Mouse (Mus musculus) activated CD4-positive, CD25-positive, alpha-beta regulatory T cell, adult 4 months (primary cell): Measurements from ENCODE around the gene Ntn5. TPM values are rescaled to one million over a fixed set of nuclear protein-coding genes. Genes with fewer than 3 reads are reported as not detected.
"Not testable (repeated sequence)": the region's sequence is repeated elsewhere in the genome, so short reads cannot be mapped to it uniquely, and the experiment has no call there.

Experiments used
- ATAC-seq: one replicate; pipeline ENCODE4 v1.8.0; 2017
- polyA plus RNA-seq, 2 experiments: library from polyadenylated mRNA; unstranded; fragments of 100-300 nt; shearing (Covaris generic); gene quantifications; one replicate each; pipeline ENCODE4 v1.2.1; 2017

The Ntn5 gene
- not detected for polyA plus RNA-seq

GRCm38 (mm10) chr7:45683396-45684050 lies at the start of gene Ntn5:
Gene Ntn5 (plus strand): TSS chr7:45684022.
- ATAC-seq = no peak

GRCm38 (mm10) chr7:45634946-45635681 lies 48.7 kb upstream of the Ntn5 start:
- no peak for ATAC-seq

DNA sequence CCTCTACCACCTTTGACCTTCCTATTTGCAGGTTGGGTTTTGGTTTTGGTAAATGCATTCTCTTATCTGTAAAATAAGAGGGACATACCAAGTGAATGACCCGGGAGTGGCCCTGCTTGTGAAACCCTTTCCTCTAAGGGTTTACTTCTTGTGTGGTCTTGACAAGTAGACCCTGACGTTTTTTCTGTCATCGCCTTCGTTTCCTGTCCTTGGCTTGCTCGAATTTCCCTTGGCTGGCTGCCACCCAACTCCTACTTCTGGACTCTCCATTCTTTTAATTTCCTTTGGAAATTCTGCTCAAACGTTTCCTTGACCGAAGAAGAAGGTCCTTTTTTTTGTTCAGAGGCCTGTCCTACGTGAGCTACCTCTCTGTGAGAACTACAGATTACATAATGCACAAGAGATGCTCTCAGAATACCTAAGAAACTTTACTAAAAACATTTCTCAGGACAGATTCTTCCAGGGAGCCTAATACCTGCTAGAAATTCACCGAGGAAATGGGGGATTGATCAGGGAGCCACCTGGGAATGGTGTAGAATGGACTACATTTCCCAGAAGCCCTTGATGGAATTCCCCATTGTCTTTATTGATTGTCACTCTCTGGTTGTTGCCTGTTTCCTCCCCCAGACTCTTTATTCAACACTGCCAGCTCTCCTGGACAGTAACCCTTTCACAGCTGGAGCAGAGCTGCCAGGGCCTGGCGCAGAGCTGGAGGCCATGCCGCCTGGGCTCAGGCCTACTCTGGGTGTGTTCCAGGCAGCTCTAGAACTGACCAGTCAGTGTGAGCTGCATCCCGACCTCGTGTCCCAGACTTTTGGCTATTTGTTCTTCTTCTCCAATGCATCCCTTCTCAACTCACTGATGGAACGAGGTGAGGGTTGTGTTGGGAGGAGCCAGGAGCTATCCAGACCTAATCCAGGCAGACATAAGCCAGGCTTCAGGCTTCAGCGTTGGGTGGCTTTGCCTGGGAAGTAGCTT lies 47.8 kb upstream of the Ntn5 start:
- no peak for ATAC-seq

- ATAC-seq = no peak
Observed at GRCm38 (mm10) chr7:45637710-45638109, 46.1 kb upstream of the Ntn5 start.

DNA sequence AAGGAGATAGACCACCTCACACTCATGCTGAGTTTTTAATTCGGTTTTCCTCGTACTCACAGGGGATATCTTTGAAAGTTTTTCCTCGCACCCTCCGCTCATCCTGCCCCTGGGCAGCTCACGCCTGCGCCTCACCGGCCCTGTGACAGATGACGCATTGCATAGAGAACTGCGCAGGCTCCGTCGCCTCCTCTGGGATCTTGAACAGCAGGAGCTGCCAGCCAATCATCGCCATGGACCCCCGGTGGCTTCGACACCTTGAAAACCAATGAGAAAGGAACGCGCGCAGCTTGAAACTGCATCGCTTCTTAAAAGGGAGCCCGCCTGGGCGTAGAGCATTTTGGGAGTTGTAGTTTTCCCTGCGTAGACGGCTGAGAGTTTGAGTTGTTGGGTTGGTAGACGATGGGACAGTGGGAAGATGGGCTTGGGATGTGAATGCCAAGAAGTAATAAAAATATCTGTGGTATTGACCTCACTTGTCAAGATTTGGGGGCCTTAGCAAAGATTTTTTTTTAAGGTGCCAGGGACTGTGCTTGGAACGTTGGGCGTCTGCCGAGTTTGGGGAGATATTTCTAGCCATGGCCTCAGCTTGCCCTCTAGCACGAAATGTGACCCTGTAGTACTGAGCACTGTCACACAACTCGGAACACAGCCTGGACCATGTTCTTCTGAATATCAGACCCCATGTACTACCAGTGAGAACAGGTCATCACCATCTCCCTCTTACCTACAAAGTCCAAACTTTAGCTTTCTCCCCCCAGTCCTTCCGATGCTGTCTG lies 45.0 kb upstream of the Ntn5 start:
- no peak for ATAC-seq

DNA sequence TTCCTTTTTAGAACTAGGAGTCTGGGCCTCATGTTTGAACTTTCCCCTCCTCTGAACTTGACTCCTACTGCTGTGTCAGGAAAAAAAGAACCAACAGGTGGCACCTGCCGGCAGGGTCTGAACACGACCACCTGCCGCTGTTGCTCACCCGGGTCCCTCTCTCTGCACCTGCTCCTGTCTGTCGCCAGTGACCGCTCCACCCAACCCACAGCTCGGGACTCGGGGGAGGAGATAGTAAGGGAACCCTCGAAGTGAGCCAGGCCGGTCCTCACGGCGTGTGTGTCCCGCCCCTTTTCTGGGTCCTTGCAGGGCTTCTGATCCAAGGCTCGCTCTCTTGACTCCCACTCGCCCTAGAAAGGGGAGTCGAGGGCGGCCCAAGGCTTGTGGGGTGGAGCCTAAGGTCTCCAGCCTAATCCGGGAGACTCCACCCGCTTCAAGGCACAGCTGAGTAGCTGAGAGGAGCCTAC lies 44.2 kb upstream of the Ntn5 start, which contains the start of gene Mamstr:
Gene Mamstr, plus strand, starts transcription at position 417 of the 467 bp plus-strand sequence.
- no peak for ATAC-seq

GRCm38 (mm10) chr7:45640191-45640957 lies 43.4 kb upstream of the Ntn5 start:
- no peak for ATAC-seq

- no peak for ATAC-seq
Observed at GRCm38 (mm10) chr7:45641391-45642040, 42.3 kb upstream of the Ntn5 start.

DNA sequence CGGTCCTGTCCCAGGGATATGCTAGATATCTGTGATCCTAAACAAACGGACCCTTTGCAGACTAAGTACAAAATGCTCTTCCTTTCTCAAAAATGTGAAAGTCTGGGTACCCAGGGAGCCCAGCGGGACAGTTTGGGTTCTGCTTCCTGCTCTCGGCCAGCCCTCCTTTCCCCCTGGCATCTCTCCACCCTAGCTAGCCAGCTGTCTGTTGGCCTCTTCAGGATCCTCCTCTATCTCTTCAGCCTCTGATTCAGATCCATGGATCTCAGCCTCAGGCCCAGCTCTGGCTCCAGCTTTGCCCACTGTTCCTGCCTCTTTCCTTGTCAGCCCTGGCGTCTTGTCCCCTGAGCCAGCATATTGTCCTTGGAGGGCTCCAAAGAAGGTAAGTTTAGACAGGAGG lies 41.7 kb upstream of the Ntn5 start:
- ATAC-seq = no peak

- ATAC-seq = no peak
Observed at GRCm38 (mm10) chr7:45642503-45643255, 41.1 kb upstream of the Ntn5 start.

- ATAC-seq = peak; percentile 94
Observed at GRCm38 (mm10) chr7:45643441-45644178, 40.2 kb upstream of the Ntn5 start.

- no peak for ATAC-seq
Observed at GRCm38 (mm10) chr7:45644183-45644582, 39.6 kb upstream of the Ntn5 start.

- no peak for ATAC-seq
Observed at GRCm38 (mm10) chr7:45644872-45645590, 38.8 kb upstream of the Ntn5 start.

GRCm38 (mm10) chr7:45645591-45645971 lies 38.2 kb upstream of the Ntn5 start:
- ATAC-seq = no peak

DNA sequence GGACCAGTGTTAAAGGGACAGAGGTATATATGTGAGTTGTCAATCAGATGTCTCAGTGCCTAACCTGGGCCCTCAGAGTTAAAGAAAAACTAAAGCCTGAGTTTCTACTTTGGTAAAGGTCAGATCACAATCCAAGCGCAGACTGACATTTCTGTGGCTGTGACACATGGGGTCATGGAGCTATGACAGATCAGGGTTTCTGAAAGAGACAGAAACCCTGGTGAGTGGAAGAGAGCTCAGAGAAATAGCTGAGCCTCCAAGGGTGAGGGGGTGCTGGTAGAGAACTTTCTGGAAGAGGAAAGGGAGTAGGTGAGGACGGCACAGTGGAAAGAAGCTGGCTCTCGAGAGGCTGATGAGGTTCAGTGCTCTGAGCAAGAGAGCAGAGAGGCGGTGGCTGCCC lies 37.2 kb upstream of the Ntn5 start:
- no peak for ATAC-seq

DNA sequence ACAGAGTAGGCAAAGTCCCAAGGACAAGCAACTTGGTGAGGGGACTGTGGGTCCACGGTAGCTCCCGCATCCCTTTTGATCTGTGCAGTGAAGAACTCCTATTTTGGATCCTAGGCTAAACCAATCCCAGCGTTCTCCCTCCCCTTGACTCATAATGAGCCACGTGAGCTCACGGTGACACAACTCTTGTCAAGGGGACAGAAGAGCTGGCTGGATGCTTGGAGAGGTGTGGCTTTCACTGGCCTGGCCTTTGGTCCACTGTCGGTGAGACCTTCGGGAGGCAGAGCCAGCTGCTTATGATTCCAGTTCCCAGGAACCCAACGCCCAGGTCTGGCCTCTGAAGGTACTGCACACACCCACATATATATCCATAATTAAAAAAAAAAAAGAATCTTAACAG lies 34.5 kb upstream of the Ntn5 start:
- ATAC-seq = no peak

DNA sequence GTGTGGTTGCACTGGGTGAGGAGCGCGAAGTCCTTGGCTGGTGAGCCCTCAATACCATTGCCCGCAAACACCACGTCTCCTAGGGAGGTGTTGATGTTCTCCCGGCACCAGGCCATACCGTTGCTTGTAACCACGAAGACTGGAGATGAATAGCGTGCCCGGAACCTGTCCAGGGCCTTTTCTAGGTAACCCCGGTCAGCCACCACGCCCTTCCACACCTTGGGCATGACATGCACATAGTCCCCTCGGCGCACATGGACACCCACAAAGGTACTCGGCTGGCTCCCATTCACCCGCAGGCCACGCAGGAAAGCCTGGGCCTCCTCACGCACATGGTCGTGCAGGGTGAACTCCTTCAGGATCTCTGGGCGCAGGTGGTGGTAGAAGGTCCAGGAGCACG lies 33.3 kb upstream of the Ntn5 start:
- not testable (repeated sequence) for ATAC-seq

- no peak for ATAC-seq
Observed at GRCm38 (mm10) chr7:45654424-45655047, 29.3 kb upstream of the Ntn5 start.
